Mouse (Mus musculus) midbrain, embryonic 14.5 days (tissue): ENCODE measurements around the gene Wdr24. TPM values are rescaled to one million over a fixed set of nuclear protein-coding genes. Genes with fewer than 3 reads are reported as not detected.
A peak's percentile ranks its signal among the peaks of the same experiment; 100 is the strongest.
"Not testable (repeated sequence)": the region's sequence is repeated elsewhere in the genome, so short reads cannot be mapped to it uniquely, and the experiment has no call there.

Experiments
- ATAC-seq: fragments of 200-750 bp; cut with Nextera tagmentation; 2 replicates; pipeline ENCODE4 v1.8.0; 2017; ENCODE audit warnings: moderate number of reproducible peaks, moderate library complexity; ENCODE audit not compliant: low FRiP score, low TSS enrichment
- DNase-seq: peaks from one replicate; pipeline ENCODE4 v3.0.0-alpha.2; 2015
- H3K27ac ChIP-seq: fragments of 300-500 bp; sonication (generic); replicated peaks from 2 replicates; pipeline ENCODE4 v1.5.1; 2014; ENCODE audit warnings: mild to moderate bottlenecking, low read depth, low read length, moderate library complexity
- H3K27me3 ChIP-seq: fragments of 300-500 bp; sonication (generic); 2 replicates; pipeline ENCODE4 v1.6.1; 2014; ENCODE audit warnings: low read length, control low read depth, mixed read lengths; ENCODE audit not compliant: control insufficient read depth, insufficient read depth
- H3K36me3 ChIP-seq: fragments of 300-500 bp; sonication (generic); 2 replicates; pipeline ENCODE4 v1.6.1; 2014; ENCODE audit warnings: low read length, control low read depth; ENCODE audit not compliant: control insufficient read depth, insufficient read depth
- H3K4me1 ChIP-seq: fragments of 300-500 bp; sonication (generic); 2 replicates; pipeline ENCODE4 v1.6.1; 2014; ENCODE audit warnings: mild to moderate bottlenecking, antibody characterized with exemption, low read length, control low read depth; ENCODE audit not compliant: control insufficient read depth, insufficient read depth
- H3K4me2 ChIP-seq: fragments of 300-500 bp; sonication (generic); 2 replicates; pipeline ENCODE4 v1.6.1; 2014; ENCODE audit warnings: mild to moderate bottlenecking, low read length, moderate library complexity
- H3K4me3 ChIP-seq: fragments of 300-500 bp; sonication (generic); replicated peaks from 2 replicates; pipeline ENCODE4 v1.5.1; 2014; ENCODE audit warnings: low read depth, low read length
- H3K9ac ChIP-seq: fragments of 300-500 bp; sonication (generic); replicated peaks from 2 replicates; pipeline ENCODE4 v1.6.1; 2014; ENCODE audit warnings: mild to moderate bottlenecking, low read length, moderate library complexity
- H3K9me3 ChIP-seq: fragments of 300-500 bp; sonication (generic); 2 replicates; pipeline ENCODE4 v1.6.1; 2016; ENCODE audit warnings: low read length, control low read depth, mixed read lengths; ENCODE audit not compliant: control insufficient read depth
- WGBS: fragments of 180-500 bp; shearing (Covaris S2); extraction: QIAGEN DNeasy Blood & Tissue Kit; methylation state at CpG from one replicate; pipeline ENCODE4 v1.1.7; 2014; 5-methylcytosine and 5-hydroxymethylcytosine counted together
- polyA plus RNA-seq: library from polyadenylated mRNA; unstranded; fragments of >200 nt; fragmentation: Nextera tagmentation; extraction: Ambion mirVana; gene quantifications from 2 replicates; pipeline ENCODE4 v1.2.1, GENCODE M21; 2014

Gene Wdr24
- polyA plus RNA-seq, 1 experiment from 2014 or later: 31.7 TPM

DNA sequence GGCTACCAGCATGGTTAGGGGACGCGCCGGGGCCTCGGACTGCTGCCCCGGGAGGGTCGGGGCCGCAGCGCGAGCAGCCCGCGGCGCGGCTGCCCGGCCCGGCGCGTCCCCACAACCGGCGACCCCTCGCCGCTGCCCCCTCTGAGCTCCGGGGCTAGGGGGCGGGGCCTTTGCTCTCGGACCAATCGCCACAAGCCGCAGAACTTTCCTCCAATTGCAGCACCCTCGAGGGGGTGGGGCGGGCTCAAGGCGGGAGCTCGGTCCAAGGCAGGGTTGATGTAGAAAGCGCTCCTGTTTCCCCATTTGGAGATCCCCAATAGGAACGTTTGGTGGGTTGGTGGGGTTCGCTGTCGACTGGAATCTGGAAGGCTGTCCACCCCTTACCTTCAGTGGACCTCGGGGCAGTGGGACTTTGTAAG is 26.5 kb upstream of the Wdr24 start, which contains the start of gene Metrn:
Gene Metrn (minus strand): TSS at position 186 of the 419 bp plus-strand sequence.
- DNase-seq (peak; percentile 90), ATAC-seq (peak; percentile 66)
- 1% methylated on average over 35 of the region's 35 CpGs for WGBS
- H3K27me3 ChIP-seq: no peaks in the 10 kb centered on the region
- H3K4me2 ChIP-seq: peak within 1 kb of the TSS; percentile 76
- H3K27ac ChIP-seq: 0 out of 2 replicates have a peak within 1 kb of the TSS, but pooled peaks have one; percentile 2
- peaks cover 37% of the 10 kb centered on the region for H3K4me1 ChIP-seq
- H3K4me3 ChIP-seq: peak within 1 kb of the TSS; percentile 46
- H3K9ac ChIP-seq: peak within 1 kb of the TSS; percentile 44; the same call in 1 of the 2 replicates
- no peaks in the 10 kb centered on the region for H3K36me3 ChIP-seq
- no peaks in the 10 kb centered on the region for H3K9me3 ChIP-seq

DNA sequence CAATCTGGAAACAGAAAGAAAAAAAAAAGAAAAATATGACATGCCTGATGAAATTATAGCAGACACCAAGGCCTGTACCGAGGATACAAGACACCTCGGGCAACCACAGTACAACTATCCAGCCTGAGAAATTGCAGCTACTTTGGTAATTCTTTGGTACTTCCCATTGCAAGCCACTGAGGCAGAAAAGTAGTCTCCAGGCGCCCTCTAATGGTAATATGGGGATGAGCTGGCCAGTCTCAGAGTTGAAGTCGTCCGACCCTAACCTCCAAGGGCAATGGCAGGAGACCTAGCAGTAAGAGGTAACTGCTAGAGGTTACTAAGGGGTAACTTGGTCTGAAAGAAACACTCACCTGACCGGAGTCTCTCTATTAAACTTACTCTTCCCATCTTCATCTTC is 22.4 kb upstream of the Wdr24 start:
- H3K36me3 ChIP-seq: no peaks in the 10 kb centered on the region
- peaks cover 31% of the 10 kb centered on the region for H3K4me1 ChIP-seq
- ATAC-seq (no peak), DNase-seq (peak; percentile 90)
- H3K4me3 ChIP-seq: no peak overlapping the region
- WGBS: 6% methylated on average over 6 of the region's 6 CpGs
- H3K27ac ChIP-seq: no peak overlapping the region
- no peak overlapping the region for H3K4me2 ChIP-seq
- no peak overlapping the region for H3K9ac ChIP-seq
- H3K9me3 ChIP-seq: no peaks in the 10 kb centered on the region
- H3K27me3 ChIP-seq: no peaks in the 10 kb centered on the region

DNA sequence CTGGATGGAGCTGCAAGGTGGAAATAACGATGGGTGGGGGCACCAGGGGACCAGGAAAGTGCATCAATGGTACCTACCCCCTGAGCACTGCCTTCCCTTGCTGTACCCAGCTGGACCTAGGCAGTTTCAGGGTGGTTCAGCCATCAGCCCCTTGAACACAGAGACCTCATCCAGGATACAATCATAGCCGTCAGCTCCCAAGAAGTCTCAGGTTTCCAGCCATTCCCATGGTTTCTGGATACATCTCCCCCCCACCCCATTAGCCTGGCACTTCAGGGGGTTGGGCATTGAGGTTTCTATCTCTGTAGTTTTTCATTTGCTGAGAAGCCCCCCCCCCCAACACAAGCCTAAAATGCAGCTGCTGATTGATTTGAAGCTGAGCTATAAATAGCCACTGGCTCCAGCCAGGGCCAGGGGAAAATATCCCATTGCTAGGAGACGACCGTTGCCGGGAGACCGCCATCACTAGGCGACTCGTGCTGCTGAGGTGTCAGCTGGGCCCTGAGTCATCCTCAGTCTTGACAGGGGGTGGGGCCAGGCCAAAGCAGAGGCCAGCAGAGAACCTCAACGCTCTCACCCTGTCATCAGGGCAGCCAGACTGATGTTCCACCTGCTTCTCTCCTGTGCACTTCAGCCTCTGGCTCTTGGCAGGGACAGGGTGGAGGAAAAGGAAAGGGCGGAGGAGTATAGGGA is 20.5 kb upstream of the Wdr24 start:
- peak; percentile 90 for DNase-seq
- ATAC-seq: peak; percentile 87
- Histone ChIP-seq H3K27me3 (no peaks in the 10 kb centered on the region), H3K4me3 (peak overlapping the region; percentile 14), H3K4me2 (peak overlapping the region; percentile 49), H3K9me3 (no peaks in the 10 kb centered on the region), H3K27ac (peak overlapping the region; percentile 96), H3K9ac (peak overlapping the region; percentile 51), H3K4me1 (peaks cover 24% of the 10 kb centered on the region), H3K36me3 (no peaks in the 10 kb centered on the region)
- 6% methylated on average over 10 of the region's 10 CpGs for WGBS

DNA sequence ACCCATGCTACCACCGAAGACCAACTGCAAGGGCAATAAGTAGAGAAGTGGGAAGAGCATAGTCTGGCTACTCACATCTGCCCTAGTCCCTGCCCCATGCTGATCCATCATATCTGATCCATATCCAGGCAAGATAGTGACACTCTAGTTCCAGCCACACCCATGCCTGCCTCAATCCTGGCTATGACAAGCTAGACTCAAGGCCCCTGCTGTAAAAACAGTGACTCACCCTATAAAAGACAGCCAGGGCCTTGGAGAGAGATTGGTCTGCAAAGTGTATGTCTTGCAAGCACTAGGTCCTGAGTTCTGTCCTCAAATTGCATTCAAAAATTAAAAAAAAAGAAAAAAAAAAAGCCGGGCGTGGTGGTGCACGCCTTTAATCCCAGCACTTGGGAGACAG is 16.9 kb upstream of the Wdr24 start:
- WGBS: 91% methylated on average over 4 of the region's 4 CpGs
- no peak overlapping the region for H3K4me3 ChIP-seq
- H3K4me2 ChIP-seq: no peak overlapping the region
- no peaks in the 10 kb centered on the region for H3K36me3 ChIP-seq
- no peaks in the 10 kb centered on the region for H3K27me3 ChIP-seq
- no peak overlapping the region for H3K9ac ChIP-seq
- DNase-seq (no peak), ATAC-seq (no peak)
- H3K9me3 ChIP-seq: no peaks in the 10 kb centered on the region
- H3K4me1 ChIP-seq: peaks cover 46% of the 10 kb centered on the region
- no peak overlapping the region for H3K27ac ChIP-seq

DNA sequence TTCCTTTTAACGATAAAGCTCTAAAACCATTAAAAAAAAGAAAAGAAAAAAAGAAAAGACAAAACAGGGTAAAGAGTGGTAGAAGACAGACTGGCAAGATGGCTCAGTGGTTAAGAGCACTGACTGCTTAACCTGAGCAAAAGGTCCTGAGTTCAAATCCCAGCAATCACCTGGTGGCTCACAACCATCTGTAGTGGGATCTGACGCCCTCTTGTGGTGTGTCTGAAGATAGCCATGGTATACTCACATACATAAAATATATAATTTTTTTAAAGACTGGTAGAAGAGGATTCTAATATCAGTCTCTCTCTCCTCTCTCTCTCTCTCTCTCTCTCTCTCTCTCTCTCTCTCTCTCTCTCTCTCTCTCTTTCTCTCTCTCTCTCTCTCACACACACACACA is 16.0 kb upstream of the Wdr24 start:
- not testable (repeated sequence) for ATAC-seq, H3K36me3 ChIP-seq, H3K27me3 ChIP-seq, H3K9me3 ChIP-seq, H3K4me2 ChIP-seq, H3K27ac ChIP-seq, H3K9ac ChIP-seq, H3K4me3 ChIP-seq, DNase-seq
- WGBS: 60% methylated on average over 2 of the region's 2 CpGs
- peaks cover 45% of the 10 kb centered on the region for H3K4me1 ChIP-seq

DNA sequence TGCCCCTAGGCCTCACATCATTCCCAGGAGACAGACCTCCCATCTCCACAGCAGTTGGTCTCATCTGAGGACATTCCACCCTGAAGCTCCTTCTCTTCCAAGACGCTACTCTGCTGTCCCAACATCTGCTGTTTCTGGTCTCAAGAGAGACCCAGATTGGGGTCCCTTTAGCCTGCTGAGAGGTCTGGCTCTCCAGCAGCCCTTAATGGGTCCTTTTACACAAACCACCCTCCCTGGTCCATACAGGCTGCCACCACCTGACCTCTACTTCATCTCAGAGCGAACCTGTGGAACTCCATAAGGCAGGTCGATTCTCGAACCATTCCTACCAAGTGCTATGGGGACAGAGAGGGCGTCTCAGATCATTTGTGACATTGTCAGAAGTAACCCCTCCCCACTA is 15.4 kb upstream of the Wdr24 start:
- peak overlapping the region; percentile 86 for H3K4me3 ChIP-seq
- peaks cover 45% of the 10 kb centered on the region for H3K4me1 ChIP-seq
- 31% methylated on average over 5 of the region's 5 CpGs for WGBS
- H3K4me2 ChIP-seq: peak overlapping the region; percentile 95
- DNase-seq: no peak
- H3K27ac ChIP-seq: peak overlapping the region; percentile 99
- peak overlapping the region; percentile 96; the same call in 1 of the 2 replicates for H3K9ac ChIP-seq
- no peaks in the 10 kb centered on the region for H3K36me3 ChIP-seq
- no peak for ATAC-seq
- H3K9me3 ChIP-seq: no peaks in the 10 kb centered on the region
- H3K27me3 ChIP-seq: no peaks in the 10 kb centered on the region

DNA sequence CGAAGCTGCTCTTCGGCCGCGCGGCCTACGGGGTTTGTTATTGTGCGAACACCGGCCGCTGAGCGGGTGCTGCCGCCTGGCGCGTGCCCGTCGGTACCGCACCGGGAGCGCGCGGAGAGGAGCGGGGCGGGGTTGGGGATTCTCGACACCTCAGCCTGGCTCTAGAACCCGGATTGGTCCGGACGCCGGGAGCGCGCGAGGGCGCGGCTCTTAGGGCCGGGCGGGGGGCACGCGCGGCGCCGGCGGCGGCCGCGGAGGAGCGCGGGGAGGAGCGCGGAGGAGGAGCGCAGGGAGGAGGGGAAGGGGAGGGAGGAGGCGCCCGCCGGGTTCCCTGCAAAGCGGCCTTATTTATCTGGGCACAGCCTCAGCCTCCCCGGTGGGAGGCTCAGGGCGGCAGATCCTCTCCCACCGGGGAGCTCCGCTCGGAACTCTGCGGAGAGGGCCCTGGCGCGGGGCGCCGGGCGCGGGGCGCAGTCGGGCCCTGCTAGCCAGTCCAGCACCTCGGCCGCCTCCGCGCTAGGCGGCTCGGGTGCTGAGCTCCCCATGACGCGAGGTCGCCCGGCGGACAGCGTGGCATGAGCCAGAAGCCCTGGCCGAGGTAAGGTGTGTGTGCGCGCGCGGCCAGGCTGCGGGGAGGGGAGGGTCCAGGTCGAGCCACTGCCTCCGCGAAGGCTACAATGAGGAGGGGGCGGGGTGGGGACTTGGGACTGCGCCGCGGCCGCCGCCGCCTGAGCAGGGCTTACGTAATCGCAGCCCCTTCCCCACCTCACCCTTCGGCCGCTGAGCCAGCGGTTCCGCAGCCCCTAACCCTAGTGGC is 14.4 kb upstream of the Wdr24 start, which contains the start of gene Fbxl16:
Gene Fbxl16 (plus strand): TSS at position 297 of the 817 bp plus-strand sequence.
- H3K4me2 ChIP-seq: peak within 1 kb of the TSS; percentile 95
- WGBS: under 1% methylated on average over 100 of the region's 100 CpGs
- H3K27ac ChIP-seq: peak within 1 kb of the TSS; percentile 99
- H3K4me1 ChIP-seq: peaks cover 42% of the 10 kb centered on the region
- H3K9ac ChIP-seq: peak within 1 kb of the TSS; percentile 96
- no peaks in the 10 kb centered on the region for H3K36me3 ChIP-seq
- peak within 1 kb of the TSS; percentile 86 for H3K4me3 ChIP-seq
- ATAC-seq (peak; percentile 90), DNase-seq (peak; percentile 98)
- H3K9me3 ChIP-seq: no peaks in the 10 kb centered on the region
- no peaks in the 10 kb centered on the region for H3K27me3 ChIP-seq

DNA sequence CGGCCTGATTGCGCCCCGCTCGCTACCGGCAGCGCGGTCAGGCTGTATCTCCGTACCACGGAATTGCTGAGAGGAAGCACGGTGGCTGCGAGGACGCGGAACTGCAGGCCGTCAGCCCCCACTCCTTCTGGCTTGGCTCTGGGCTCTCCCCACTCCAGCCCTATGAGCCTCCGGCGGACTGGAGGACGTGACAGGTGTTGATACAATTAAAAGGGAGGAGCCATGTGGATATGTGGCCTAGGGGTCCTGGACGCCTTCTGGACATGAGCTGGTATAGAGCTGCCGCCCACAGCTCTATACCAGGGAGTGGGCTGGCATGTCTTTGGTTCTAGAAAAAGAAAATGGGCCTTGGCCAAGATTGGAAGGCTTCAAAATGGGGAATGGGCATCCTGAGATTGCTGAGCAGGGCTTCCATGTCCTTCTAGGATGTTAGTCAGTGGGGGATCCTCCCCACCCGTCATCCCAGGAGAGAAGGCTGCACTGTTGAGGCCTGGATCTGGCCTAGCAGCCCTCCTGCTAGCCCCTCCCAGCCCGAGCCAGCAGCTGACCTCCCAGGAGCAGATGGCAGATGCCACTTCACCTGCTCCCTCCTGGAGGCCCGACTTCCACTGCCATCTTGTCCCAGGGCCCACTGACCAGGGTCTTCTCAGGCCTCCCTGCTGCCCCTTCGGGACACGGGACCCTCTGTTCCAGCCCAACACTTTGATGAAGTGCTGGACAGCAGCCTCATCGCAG is 13.7 kb upstream of the Wdr24 start:
- ATAC-seq: peak; percentile 35
- H3K4me2 ChIP-seq: peak overlapping the region; percentile 95
- peak overlapping the region; percentile 96 for H3K9ac ChIP-seq
- peak overlapping the region; percentile 86 for H3K4me3 ChIP-seq
- no peaks in the 10 kb centered on the region for H3K27me3 ChIP-seq
- no peaks in the 10 kb centered on the region for H3K9me3 ChIP-seq
- H3K4me1 ChIP-seq: peaks cover 41% of the 10 kb centered on the region
- no peak for DNase-seq
- H3K27ac ChIP-seq: peak overlapping the region; percentile 99
- H3K36me3 ChIP-seq: no peaks in the 10 kb centered on the region
- WGBS: 5% methylated on average over 25 of the region's 25 CpGs
